In the genomic region with DNA sequence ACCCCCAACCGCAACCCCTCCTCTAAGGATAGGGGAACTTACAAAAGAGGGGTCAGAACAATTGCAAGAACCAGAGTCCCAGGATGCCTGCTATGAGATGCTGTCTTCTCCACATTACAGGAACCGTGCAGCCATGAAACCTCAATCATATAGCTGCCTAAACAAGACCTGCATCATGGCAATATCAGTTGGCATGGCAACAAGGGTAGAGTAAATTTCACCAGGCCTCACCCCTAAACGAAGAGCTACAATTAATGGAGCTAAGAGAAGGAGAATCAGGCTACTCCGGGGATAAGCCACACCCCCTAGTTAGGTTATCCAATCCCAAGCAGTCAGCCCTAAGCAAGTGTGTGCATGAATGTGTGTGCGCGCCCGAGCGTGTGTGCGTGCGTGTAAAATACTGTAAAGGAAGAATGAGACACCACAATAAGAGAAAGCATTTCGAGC, we compare ENCODE assay signal across 8 mouse cellular contexts.
DNase-seq lines count a peak whose midpoint lies in the region; ATAC-seq and TF ChIP-seq lines count a peak whose summit lies in the region.

No protein-coding gene starts in this region.

- no peak for TF ChIP-seq POLR2A in heart, adult 2 months (IDR thresholded peaks at IDR 0.05; ENCODE audit: insufficient read depth, low read depth, low read length)

- H3K36me3 ChIP-seq in heart, embryonic 15.5 days, result no peaks in the 10 kb centered on the region
- H3K36me3 ChIP-seq in heart, adult 2 months (ENCODE audit: control insufficient read depth, insufficient read depth, low read length), result no peaks in the 10 kb centered on the region
- H3K36me3 ChIP-seq in forebrain, embryonic 14.5 days (ENCODE audit: control insufficient read depth, insufficient read depth, low read length), result no peaks in the 10 kb centered on the region
- H3K36me3 ChIP-seq in liver, embryonic 12.5 days, result no peaks in the 10 kb centered on the region
- no peaks in the 10 kb centered on the region for H3K36me3 ChIP-seq in splenic B cell, adult 2 months (ENCODE audit: control insufficient read depth, insufficient read depth, low read length, poor library complexity, severe bottlenecking)

- no peak overlapping the region for H3K27ac ChIP-seq in heart, embryonic 15.5 days
- H3K27ac ChIP-seq in heart, adult 2 months, result no peak overlapping the region
- no peak overlapping the region for H3K27ac ChIP-seq in forebrain, embryonic 14.5 days (ENCODE audit: low read depth, low read length)
- H3K27ac ChIP-seq in liver, embryonic 12.5 days, result no peak overlapping the region

- no peaks in the 10 kb centered on the region for H3K27me3 ChIP-seq in heart, embryonic 15.5 days
- H3K27me3 ChIP-seq in heart, adult 2 months (ENCODE audit: control insufficient read depth, insufficient read depth, low read length), result no peaks in the 10 kb centered on the region
- H3K27me3 ChIP-seq in forebrain, embryonic 14.5 days (replicated peaks; ENCODE audit: control insufficient read depth, insufficient read depth, low read length), result no peaks in the 10 kb centered on the region
- H3K27me3 ChIP-seq in liver, embryonic 12.5 days (replicated peaks), result peaks cover 4% of the 10 kb centered on the region; the same call in 1 of the 2 replicates
- no peaks in the 10 kb centered on the region for H3K27me3 ChIP-seq in splenic B cell, adult 2 months (ENCODE audit: control insufficient read depth, insufficient read depth, low read length, poor library complexity, severe bottlenecking)

- 25% methylated on average over 11 of the region's 11 CpGs for WGBS in heart, embryonic 15.5 days
- 29% methylated on average over 11 of the region's 11 CpGs for whole genome bisulfite sequencing in heart, adult 2 months
- WGBS in forebrain, embryonic 14.5 days, result 21% methylated on average over 11 of the region's 11 CpGs
- 19% methylated on average over 11 of the region's 11 CpGs for WGBS in liver, embryonic 12.5 days (ENCODE audit: insufficient replicate concordance)

- H3K4me3 ChIP-seq in heart, embryonic 15.5 days, result peak overlapping the region; percentile 24
- H3K4me3 ChIP-seq in heart, adult 2 months, result no peak overlapping the region
- H3K4me3 ChIP-seq in forebrain, embryonic 14.5 days (ENCODE audit: low read depth, low read length), result peak overlapping the region; percentile 0; the same call in 1 of the 2 replicates
- peak overlapping the region; percentile 34 for H3K4me3 ChIP-seq in liver, embryonic 12.5 days

- DNase-seq in heart, adult 2 months, result no peak
- DNase-seq in MEL-GATA-1-ER (ENCODE audit: extremely low read depth, low read depth), result peak; percentile 85
- peak; percentile 72 for DNase-seq in forebrain, embryonic 14.5 days (ENCODE audit: low spot score)
- peak; percentile 63 for DNase-seq in splenic B cell, adult 2 months (ENCODE audit: low read depth, low spot score)
- DNase-seq in adrenal gland, adult 18-20 months (ENCODE audit: low spot score in 2 of 2), result no peak
- DNase-seq in gastrocnemius, adult 18-20 months (ENCODE audit: low spot score), result no peak

- ATAC-seq in heart, embryonic 15.5 days (replicated peaks; ENCODE audit: insufficient number of reproducible peaks, insufficient read depth, low FRiP score, low read depth), result peak; percentile 50; the same call in 1 of the 2 replicates
- peak; percentile 88 for ATAC-seq in forebrain, embryonic 14.5 days
- ATAC-seq in liver, embryonic 12.5 days, result peak; percentile 76

- H3K4me2 ChIP-seq in heart, embryonic 15.5 days, result peak overlapping the region; percentile 49
- peak overlapping the region; percentile 33 for H3K4me2 ChIP-seq in forebrain, embryonic 14.5 days (ENCODE audit: low read length)
- peak overlapping the region; percentile 64 for H3K4me2 ChIP-seq in liver, embryonic 12.5 days

- H3K9ac ChIP-seq in heart, embryonic 15.5 days, result no peak overlapping the region
- H3K9ac ChIP-seq in heart, adult 2 months (ENCODE audit: low read depth, low read length), result no peak overlapping the region
- H3K9ac ChIP-seq in forebrain, embryonic 14.5 days (ENCODE audit: low read length), result no peak overlapping the region
- H3K9ac ChIP-seq in liver, embryonic 12.5 days, result no peak overlapping the region

- no peak for TF ChIP-seq EP300 in heart, adult 2 months (IDR thresholded peaks at IDR 0.05; ENCODE audit: insufficient read depth, low read depth, low read length)

- peaks cover 17% of the 10 kb centered on the region; the same call in 1 of the 2 replicates for H3K4me1 ChIP-seq in heart, embryonic 15.5 days (replicated peaks)
- peaks cover 2% of the 10 kb centered on the region; the same call in 1 of the 2 replicates for H3K4me1 ChIP-seq in heart, adult 2 months (ENCODE audit: control insufficient read depth, insufficient read depth, low read length)
- peaks cover 4% of the 10 kb centered on the region; the same call in 1 of the 2 replicates for H3K4me1 ChIP-seq in forebrain, embryonic 14.5 days (ENCODE audit: control insufficient read depth, insufficient read depth, low read length)
- H3K4me1 ChIP-seq in liver, embryonic 12.5 days, result peaks cover 74% of the 10 kb centered on the region

- intact Hi-C loops in heart, adult 2 months (cut with DNase I), result no loop called here

- no peaks in the 10 kb centered on the region for H3K9me3 ChIP-seq in heart, embryonic 15.5 days (replicated peaks)
- H3K9me3 ChIP-seq in forebrain, embryonic 14.5 days (replicated peaks; ENCODE audit: control insufficient read depth, low read length), result no peaks in the 10 kb centered on the region
- H3K9me3 ChIP-seq in liver, embryonic 12.5 days (replicated peaks), result no peaks in the 10 kb centered on the region

- no peaks in the 10 kb centered on the region for H3K79me2 ChIP-seq in heart, adult 2 months (replicated peaks; ENCODE audit: control insufficient read depth, insufficient read depth, low read length)

- TF ChIP-seq CTCF in heart, adult 2 months (IDR thresholded peaks at IDR 0.05), result no peak

Comparison
In these comparisons a context has a peak if more than half of its experiments do, and no peak if none do; other contexts are left out.
1. DNase-seq: peak in MEL-GATA-1-ER (single experiment), forebrain, embryonic 14.5 days (single experiment) and splenic B cell, adult 2 months (single experiment); none in heart, adult 2 months (0 of 2), adrenal gland, adult 18-20 months (0 of 2) and gastrocnemius, adult 18-20 months (single experiment).
2. Peak in every context shown above with its lines, with median percentiles within 50 percentile points of each other: ATAC-seq and H3K4me2 ChIP-seq.